Mouse (Mus musculus): ENCODE measurements at regions not wholly inside any gene's neighbourhood (a gene's known extent, or its start where the extent isn't known, plus 50 kb on each side); places are given as distances from the start of the nearest gene placed in this dataset.

DNA sequence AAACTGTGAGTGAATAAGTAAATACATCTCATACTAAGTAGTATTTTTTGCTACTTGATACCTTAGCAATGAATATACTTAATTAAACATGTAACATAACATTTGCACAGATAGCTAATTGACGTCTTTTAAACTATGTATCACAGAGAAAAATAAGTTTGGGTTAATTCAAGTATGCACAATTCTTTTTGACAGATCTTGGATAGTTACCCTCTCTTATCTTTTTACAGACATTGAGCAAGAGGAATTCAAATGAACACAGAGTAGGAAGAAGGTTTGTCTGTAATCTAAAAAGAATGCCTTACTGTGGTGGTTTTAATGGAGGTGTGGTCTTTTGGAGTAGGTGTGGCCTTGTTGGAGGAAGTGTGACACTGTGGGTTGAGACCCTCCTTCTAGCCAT lies 1781.7 kb downstream of the Pcdh7 start:
- H3K36me3 ChIP-seq: no peaks in the 10 kb centered on the region
- 84% methylated on average over 1 of the region's 1 CpGs for WGBS
- no peak for ATAC-seq (ENCODE audit: low FRiP score, low read depth)

DNA sequence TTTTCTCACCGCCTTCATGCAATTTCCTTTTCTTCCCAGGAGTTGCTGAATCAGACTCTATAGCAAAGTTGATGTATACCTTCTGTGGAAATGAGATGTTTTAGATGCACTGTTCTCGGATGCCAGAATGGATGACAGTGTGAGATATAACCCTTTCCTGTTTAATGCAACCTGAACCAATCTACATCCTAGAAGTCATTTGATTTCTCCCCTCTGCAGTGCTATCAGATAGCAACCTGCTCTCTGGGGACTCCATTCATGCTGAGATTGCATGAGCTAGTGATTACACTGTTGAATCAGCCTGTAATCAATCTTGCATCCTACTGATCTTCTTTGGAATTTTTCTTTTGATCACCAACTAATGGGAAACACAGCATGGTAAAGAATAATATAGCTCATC lies 1827.9 kb downstream of the Pcdh7 start:
- Histone ChIP-seq H3K4me1 (no peaks in the 10 kb centered on the region), H3K4me2 (replicated peaks) (no peak overlapping the region), H3K4me3 (no peak overlapping the region), H3K27ac (replicated peaks) (no peak overlapping the region), H3K9me3 (no peaks in the 10 kb centered on the region), H3K27me3 (no peaks in the 10 kb centered on the region), H3K36me3 (no peaks in the 10 kb centered on the region), H3K9ac (replicated peaks) (no peak overlapping the region)
- ATAC-seq (ENCODE audit: low FRiP score, low read depth): 0 out of 2 replicates have a peak, but pooled peaks have one; percentile 12
- 77% methylated on average over 2 of the region's 2 CpGs for WGBS

More for the DNA sequence above, 1781.7 kb downstream of the Pcdh7 start:
- H3K4me3 ChIP-seq: no peak overlapping the region
- no peaks in the 10 kb centered on the region for H3K9me3 ChIP-seq
- no peaks in the 10 kb centered on the region for H3K27me3 ChIP-seq
- H3K4me2 ChIP-seq (replicated peaks): no peak overlapping the region
- no peak overlapping the region for H3K27ac ChIP-seq (replicated peaks)
- no peak overlapping the region for H3K9ac ChIP-seq (replicated peaks)
- no peaks in the 10 kb centered on the region for H3K4me1 ChIP-seq

DNA sequence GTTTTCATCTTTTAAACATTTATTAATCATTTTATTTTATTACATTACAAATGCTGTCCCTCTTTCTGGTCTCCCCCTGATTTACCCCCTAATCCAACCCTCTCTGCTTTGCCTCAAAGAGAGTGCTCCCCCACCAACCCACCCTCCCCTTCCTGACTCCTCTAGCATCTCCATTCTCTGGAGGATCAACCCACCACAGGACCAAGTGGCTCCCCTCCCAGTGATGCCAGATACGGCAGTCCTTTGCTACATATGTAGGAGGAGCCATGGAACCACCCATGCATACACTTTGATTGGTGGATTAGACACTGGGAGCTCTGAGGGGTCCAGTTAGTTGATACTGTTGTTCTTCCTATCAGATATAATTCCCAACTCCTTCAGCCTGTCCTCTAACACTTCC lies 1873.4 kb downstream of the Pcdh7 start:
- H3K27me3 ChIP-seq: no peaks in the 10 kb centered on the region
- no peak overlapping the region for H3K4me2 ChIP-seq (replicated peaks)
- H3K9me3 ChIP-seq: no peaks in the 10 kb centered on the region
- no peaks in the 10 kb centered on the region for H3K4me1 ChIP-seq
- no peaks in the 10 kb centered on the region for H3K36me3 ChIP-seq
- H3K27ac ChIP-seq (replicated peaks): no peak overlapping the region
- WGBS: 58% methylated on average over 1 of the region's 1 CpGs
- ATAC-seq (ENCODE audit: low FRiP score, low read depth): no peak
- H3K4me3 ChIP-seq: no peak overlapping the region
- H3K9ac ChIP-seq (replicated peaks): no peak overlapping the region
